Mouse (Mus musculus) embryo, embryonic 11.5 days (tissue): ENCODE data around the gene Gnb2.

Experiments
- DNase-seq: peaks from one replicate; pipeline ENCODE4 v3.0.0-alpha.2; 2012; ENCODE audit warnings: low read depth, low spot score

The Gnb2 gene

GRCm38 (mm10) chr5:137533117-137533827 is at the start of gene Gnb2, which contains the start of gene Epo:
Gnb2 (minus strand) TSS chr5:137533510.
Epo (minus strand) TSS chr5:137533242.
- DNase-seq: peak; percentile 98

- no peak for DNase-seq
These were observed 49.4 kb upstream of the Gnb2 start for GRCm38 (mm10) chr5:137582702-137583101.

- no peak for DNase-seq
These were observed 46.9 kb upstream of the Gnb2 start for GRCm38 (mm10) chr5:137580246-137580645.

- DNase-seq: no peak
These were observed 41.2 kb upstream of the Gnb2 start for GRCm38 (mm10) chr5:137574470-137574901.

GRCm38 (mm10) chr5:137570691-137571586 is 37.6 kb upstream of the Gnb2 start:
- no peak for DNase-seq

GRCm38 (mm10) chr5:137570181-137570580 is 36.9 kb upstream of the Gnb2 start:
- DNase-seq: no peak

- no peak for DNase-seq
These were observed 36.4 kb upstream of the Gnb2 start, which contains the start of gene Tfr2 for GRCm38 (mm10) chr5:137569665-137570064. Tfr2 (plus strand) TSS chr5:137569840.

GRCm38 (mm10) chr5:137569031-137569430 is 35.7 kb upstream of the Gnb2 start:
- DNase-seq: no peak

- DNase-seq: no peak
These were observed 35.0 kb upstream of the Gnb2 start for GRCm38 (mm10) chr5:137568223-137568798.

GRCm38 (mm10) chr5:137566416-137566815 is 33.1 kb upstream of the Gnb2 start:
- DNase-seq: no peak

- DNase-seq: no peak
These were observed 32.4 kb upstream of the Gnb2 start for GRCm38 (mm10) chr5:137565744-137566143.

GRCm38 (mm10) chr5:137562965-137563364 is 29.7 kb upstream of the Gnb2 start:
- no peak for DNase-seq

- DNase-seq: no peak
These were observed 28.2 kb upstream of the Gnb2 start for GRCm38 (mm10) chr5:137561556-137561955.

GRCm38 (mm10) chr5:137553898-137554297 is 20.6 kb upstream of the Gnb2 start:
- no peak for DNase-seq

GRCm38 (mm10) chr5:137553411-137553837 is 20.1 kb upstream of the Gnb2 start, which contains the start of gene Actl6b:
Actl6b (plus strand) TSS chr5:137553517.
- DNase-seq: peak; percentile 61

- DNase-seq: no peak
These were observed 19.7 kb upstream of the Gnb2 start for GRCm38 (mm10) chr5:137553000-137553399.

GRCm38 (mm10) chr5:137551119-137551518 is 17.8 kb upstream of the Gnb2 start:
- no peak for DNase-seq

GRCm38 (mm10) chr5:137549840-137550239 is 16.5 kb upstream of the Gnb2 start:
- DNase-seq: no peak

- DNase-seq: no peak
These were observed 12.3 kb upstream of the Gnb2 start for GRCm38 (mm10) chr5:137545596-137545995.

- no peak for DNase-seq
These were observed 11.6 kb upstream of the Gnb2 start for GRCm38 (mm10) chr5:137544926-137545325.

- DNase-seq: no peak
These were observed 8.6 kb upstream of the Gnb2 start for GRCm38 (mm10) chr5:137541768-137542540.
